Mouse (Mus musculus) thymus, postnatal 4 days (tissue): ENCODE data around the gene Plek.
"Not testable (repeated sequence)": the region's sequence is repeated elsewhere in the genome, so short reads cannot be mapped to it uniquely, and the experiment has no call there.

Experiments
- DNase-seq: peaks from one replicate; pipeline ENCODE4 v3.0.0; 2021

Plek gene

DNA sequence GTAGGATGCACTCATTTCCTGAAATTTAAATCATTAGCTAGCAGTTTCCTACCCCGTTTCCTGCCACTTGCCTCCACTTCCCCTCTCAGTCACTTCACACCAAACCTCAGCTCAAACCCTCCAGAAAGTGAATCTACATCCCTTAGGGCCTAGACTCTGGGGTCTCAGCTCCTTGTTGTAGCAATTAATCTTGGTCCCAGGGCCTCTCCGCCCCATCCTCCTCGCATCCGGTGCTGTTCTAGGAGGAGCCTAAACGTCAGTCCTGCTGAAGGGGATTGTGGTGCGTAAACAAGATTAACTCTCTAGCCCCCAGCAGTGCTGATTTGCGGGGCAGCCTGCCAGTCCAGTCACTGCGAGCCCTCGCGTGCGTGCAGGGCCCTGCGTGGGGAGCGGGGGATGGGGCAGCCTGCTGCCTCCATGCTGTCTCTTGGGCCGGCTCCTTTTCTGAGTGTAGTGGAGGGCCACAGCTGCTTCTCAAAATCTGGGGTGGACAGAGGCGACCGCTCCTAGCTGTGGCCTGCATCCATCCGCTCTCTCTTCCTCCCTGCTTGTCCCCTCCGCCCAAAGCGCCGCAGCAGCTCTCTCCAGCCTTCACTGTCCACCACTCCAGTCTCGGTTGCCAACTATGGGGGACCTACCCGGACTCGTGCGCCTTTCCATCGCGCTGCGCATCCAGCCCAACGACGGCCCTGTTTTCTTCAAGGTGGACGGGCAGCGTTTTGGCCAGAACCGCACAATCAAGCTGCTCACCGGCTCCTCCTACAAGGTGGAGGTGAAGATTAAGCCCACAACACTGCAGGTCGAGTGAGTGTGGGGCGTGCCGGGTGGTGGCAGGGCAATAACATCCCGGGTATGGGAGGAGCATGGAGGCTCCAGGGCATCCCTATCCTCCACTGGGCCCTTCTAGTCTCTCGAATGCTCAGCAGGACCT is at the start of gene Plek, which contains the start of gene Cnrip1:
TSS of gene Plek (minus strand) at position 837 of the 931 bp plus-strand sequence.
TSS of gene Cnrip1 (plus strand) at position 42 of the 931 bp plus-strand sequence.
- DNase-seq = peak; percentile 23

DNA sequence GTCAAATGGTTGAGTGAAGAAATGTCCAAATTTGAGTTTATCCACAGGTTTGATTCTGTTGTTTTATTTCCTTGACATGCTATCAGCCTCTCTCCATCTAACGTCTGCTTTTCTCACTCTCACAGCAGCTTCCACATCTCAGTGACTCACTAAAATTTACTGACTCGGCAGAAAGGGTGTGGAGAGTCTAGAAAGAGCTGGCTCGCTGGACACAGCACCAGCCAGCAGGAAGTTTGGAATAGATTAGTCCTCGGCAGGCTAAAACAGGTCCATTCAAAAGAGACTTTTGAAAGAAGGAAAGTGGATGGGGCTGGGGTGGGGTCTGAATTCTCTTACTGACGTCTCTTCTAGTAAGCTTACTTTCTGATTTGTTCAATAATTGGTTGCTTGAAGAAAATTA is 33.9 kb upstream of the Plek start:
- no peak for DNase-seq

DNA sequence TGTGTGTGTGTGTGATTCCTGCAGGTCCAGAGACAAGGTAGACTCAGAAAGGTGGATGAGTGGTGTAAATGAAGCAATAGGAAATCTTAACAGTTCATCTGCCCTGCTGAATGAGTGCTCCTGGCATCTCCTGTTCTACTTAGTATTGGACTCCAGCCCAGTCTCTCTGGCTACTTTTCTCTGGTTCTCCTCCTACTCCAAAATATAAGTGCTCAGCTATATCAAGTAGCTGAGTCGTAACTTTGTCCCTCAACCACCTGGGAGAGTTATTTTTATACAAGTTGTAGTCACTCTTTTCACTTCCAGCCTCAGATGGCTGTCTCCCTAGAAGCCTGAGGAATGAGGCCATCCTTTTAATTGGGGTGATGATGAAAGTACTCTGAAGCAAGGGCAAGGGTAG is 31.7 kb upstream of the Plek start:
- no peak for DNase-seq

- no peak for DNase-seq
Observed at GRCm38 (mm10) chr11:17083455-17083854, 31.3 kb upstream of the Plek start.

- DNase-seq = peak; percentile 23
Observed at GRCm38 (mm10) chr11:17082953-17083352, 30.8 kb upstream of the Plek start.

DNA sequence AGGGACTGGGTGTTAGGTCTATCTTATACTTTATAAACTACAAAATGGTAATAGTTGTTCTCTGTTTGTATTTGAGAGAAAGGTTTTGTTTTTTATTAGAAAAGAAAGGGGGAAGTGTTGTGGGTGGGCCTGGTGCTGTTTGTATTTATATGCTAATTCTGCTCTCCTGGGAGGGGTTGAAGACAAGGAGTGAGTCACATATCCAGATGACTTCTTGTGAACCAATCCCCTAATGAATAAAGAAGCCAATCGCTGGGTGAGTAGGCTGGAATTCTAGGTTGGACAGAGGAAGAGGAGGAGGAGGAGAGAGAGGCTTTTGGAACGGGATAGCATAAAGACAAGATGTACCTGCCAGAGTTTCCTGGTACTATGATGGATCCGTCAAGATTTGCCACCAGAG is 29.9 kb upstream of the Plek start:
- no peak for DNase-seq

DNA sequence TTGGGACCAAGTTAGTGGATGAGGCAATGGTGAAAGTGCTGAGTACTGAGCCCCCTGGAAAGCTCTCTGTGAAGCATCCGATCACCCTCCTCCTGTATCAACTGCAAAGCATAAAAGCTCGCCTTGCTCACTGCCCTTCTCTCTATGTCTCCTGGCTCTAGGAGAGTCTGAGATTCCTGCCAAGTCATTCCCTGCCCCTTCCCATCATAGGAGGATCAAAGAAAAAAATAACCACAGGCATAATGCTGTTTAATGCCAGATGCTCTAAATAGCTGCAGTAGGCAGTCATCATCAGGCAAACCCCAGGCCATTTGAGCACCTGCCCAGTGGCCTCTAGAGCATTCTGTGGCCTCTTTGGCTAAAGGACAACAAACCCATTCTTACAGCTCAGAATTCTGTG is 23.5 kb upstream of the Plek start:
- no peak for DNase-seq

GRCm38 (mm10) chr11:17069360-17069759 is 17.2 kb upstream of the Plek start:
- not testable (repeated sequence) for DNase-seq

GRCm38 (mm10) chr11:17052476-17053049 is 382 bp upstream of the Plek start:
- no peak for DNase-seq

DNA sequence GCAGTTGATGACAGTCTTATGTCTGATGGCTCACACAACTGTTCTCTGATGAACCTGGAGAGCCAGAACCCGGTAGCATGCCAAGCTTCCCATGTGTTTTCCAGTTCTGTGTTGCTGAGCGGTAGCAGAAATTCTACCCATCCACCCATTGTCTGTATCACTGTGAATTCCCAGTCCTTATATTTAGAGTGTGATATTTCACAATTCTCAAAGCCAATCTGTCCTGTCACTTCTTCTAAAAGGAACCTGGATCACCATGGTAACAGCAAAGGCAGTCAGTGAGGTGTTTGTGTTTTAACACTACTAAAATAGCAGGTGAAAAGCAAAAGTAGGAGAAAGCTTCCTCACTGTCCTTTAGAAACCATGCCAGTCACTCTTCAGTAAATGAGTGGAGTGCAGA is 6.4 kb downstream of the Plek start:
- no peak for DNase-seq

- no peak for DNase-seq
Observed at GRCm38 (mm10) chr11:17023984-17024383, 28.2 kb downstream of the Plek start.

GRCm38 (mm10) chr11:17023206-17023605 is 29.0 kb downstream of the Plek start:
- DNase-seq = no peak

DNA sequence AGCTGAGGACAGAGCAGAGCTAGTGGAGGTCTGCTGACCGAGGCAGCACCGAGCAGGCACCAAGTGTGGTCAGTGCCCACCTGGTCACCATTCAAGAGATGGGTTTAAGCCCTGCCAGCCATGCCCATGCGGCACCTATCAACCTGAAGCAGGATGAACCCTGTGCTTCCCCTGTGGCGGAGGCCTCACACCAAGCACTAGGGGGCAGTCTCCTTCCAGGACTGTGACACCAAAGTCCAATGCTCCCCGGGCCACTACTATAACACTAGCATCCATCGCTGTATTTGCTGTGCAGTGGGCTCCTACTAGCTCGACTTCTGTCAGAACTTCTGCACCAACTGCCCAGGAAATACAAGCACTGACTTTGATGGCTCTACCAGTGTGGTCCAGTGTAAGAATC is 32.9 kb downstream of the Plek start:
- DNase-seq = no peak

DNA sequence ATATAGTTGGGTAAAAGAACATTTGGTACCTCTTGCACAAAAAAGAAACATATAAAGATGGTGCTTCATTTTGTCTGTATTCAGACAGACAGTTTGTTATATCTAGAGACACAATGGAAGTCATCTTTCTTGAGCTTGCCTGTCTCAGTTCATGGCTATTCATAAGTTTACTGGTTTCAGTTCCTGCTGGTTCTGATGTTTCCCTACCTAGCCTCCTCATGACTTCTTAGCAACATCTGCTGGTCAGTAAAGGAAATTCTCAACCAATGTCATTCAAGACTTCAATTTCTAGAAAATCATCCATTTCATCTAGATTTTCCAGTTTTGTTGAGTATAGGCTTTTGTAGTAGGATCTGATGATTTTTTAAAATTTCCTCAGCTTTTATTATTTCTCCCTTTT is 39.2 kb downstream of the Plek start:
- no peak for DNase-seq

GRCm38 (mm10) chr11:17008498-17008941 is 43.7 kb downstream of the Plek start:
- DNase-seq = no peak

- DNase-seq = no peak
Observed at GRCm38 (mm10) chr11:17007517-17008173, 44.5 kb downstream of the Plek start.

GRCm38 (mm10) chr11:17006526-17006925 is 45.7 kb downstream of the Plek start:
- DNase-seq = not testable (repeated sequence)

- no peak for DNase-seq
Observed at GRCm38 (mm10) chr11:17004899-17005846, 47.0 kb downstream of the Plek start.

DNA sequence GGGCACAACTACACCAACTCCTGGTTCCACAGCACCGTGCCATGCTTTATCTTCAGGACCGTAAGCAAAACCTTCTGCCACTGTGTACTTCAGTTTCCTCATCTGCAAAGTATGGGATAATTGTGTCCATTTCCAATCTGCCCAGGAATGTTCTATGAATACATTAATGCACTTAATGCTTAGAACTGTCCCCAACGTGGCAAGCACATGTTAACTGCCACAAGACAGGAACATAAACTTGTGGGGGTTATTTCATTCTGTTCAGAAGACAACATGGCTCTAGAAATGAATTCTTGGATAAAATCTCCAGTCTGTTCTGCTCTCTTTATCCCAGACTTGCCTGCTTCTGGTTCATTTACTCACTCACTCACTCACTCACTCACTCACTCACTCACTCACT is 48.4 kb downstream of the Plek start:
- no peak for DNase-seq

DNA sequence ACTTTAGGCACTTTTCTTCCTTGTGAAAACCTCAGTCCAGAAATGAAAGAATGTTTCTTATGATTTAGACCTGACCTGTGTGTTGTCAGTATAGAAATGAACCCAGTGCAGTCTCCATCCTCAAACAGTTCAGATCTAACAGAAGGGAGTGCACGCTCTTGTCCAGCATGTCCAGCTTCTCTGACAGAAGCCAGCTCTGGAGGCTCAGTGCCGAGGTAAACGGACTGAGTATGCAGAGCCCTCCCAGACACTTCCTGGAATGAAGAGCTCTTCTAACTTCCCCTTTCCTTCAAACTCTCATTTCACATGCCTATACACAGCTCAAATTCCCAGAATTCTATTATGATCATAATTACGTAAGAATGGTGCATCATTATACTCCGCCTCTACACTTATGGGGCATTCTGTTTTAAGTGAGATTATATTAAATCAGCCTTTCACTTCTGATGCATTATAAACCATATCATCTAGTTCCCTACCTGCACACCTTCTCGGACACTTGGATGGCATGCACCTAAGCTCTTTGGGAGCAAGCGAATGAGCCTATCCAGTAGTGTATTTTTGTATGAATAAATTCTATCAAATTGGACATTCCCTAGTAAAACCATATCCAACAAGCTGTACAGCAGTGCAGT is 49.3 kb downstream of the Plek start:
- DNase-seq = no peak

- no peak for DNase-seq
Observed at GRCm38 (mm10) chr11:17000353-17001334, 51.5 kb downstream of the Plek start.
